Mouse (Mus musculus) small intestine, adult 2 months (tissue): ENCODE measurements around the gene Rhoc. TPM values are rescaled to one million over a fixed set of nuclear protein-coding genes. Genes with fewer than 3 reads are reported as not detected.
"Not testable (repeated sequence)": the region's sequence is repeated elsewhere in the genome, so short reads cannot be mapped to it uniquely, and the experiment has no call there.

ENCODE experiments used
- H3K27ac ChIP-seq: fragments of 200-500 bp; 2 replicates; pipeline ENCODE4 v1.5.1; 2012; ENCODE audit warnings: low read depth, low read length, control low read depth, inconsistent platforms; ENCODE audit not compliant: insufficient read depth
- H3K27me3 ChIP-seq: fragments of 200-500 bp; 2 replicates; pipeline ENCODE4 v1.6.1; 2012; ENCODE audit warnings: mild to moderate bottlenecking, moderate library complexity, low read length, inconsistent platforms; ENCODE audit not compliant: control insufficient read depth, insufficient read depth
- H3K36me3 ChIP-seq: fragments of 200-500 bp; 2 replicates; pipeline ENCODE4 v1.6.1; 2012; ENCODE audit warnings: mild to moderate bottlenecking, low read length, control low read depth, inconsistent platforms; ENCODE audit not compliant: control insufficient read depth, insufficient read depth
- H3K4me1 ChIP-seq: fragments of 200-500 bp; 2 replicates; pipeline ENCODE4 v1.6.1; 2012; ENCODE audit warnings: low read length, inconsistent platforms, mixed read lengths; ENCODE audit not compliant: control insufficient read depth, insufficient read depth, insufficient read length
- H3K4me3 ChIP-seq: fragments of 200-500 bp; 2 replicates; pipeline ENCODE4 v1.5.1; 2012; ENCODE audit warnings: low read depth, mild to moderate bottlenecking, control low read depth, inconsistent platforms, low read length, moderate library complexity
- CTCF ChIP-seq: fragments of 200-500 bp; IDR thresholded peaks from 2 replicates; pipeline ENCODE4 v1.5.1; 2012; ENCODE audit warnings: low read depth, mild to moderate bottlenecking, control low read depth, inconsistent platforms, low read length, moderate library complexity, mixed read lengths; ENCODE audit not compliant: insufficient replicate concordance, insufficient read length; ENCODE audit errors: extremely low read depth
- POLR2A ChIP-seq: fragments of 200-500 bp; IDR thresholded peaks from 2 replicates; pipeline ENCODE4 v1.6.1; 2012; ENCODE audit warnings: low read depth, mild to moderate bottlenecking, control low read depth, inconsistent platforms, low read length, moderate library complexity
- WGBS: fragments of 180-500 bp; shearing (Covaris S2); methylation state at CpG from one replicate; pipeline ENCODE4 v1.1.7; 2018; 5-methylcytosine and 5-hydroxymethylcytosine counted together
- polyA plus RNA-seq: library from polyadenylated mRNA; depleted of rRNA; stranded (reverse); fragments of >200 nt; gene quantifications from 2 replicates; pipeline ENCODE4 v1.2.3, GENCODE M21; 2012; rRNA removed

The Rhoc gene
- 143 and 197 TPM in 2 replicates for polyA plus RNA-seq

GRCm38 (mm10) chr3:104788075-104788474 is at the start of gene Rhoc:
Gene Rhoc, plus strand, starts transcription at chr3:104788375.
- H3K27ac ChIP-seq: peak within 1 kb of the TSS; percentile 92
- no peak for TF ChIP-seq CTCF
- no peak for TF ChIP-seq POLR2A

GRCm38 (mm10) chr3:104741954-104742353 is 46.2 kb upstream of the Rhoc start:
- WGBS: 57% methylated on average over 3 of the region's 3 CpGs
- Histone ChIP-seq H3K27me3 (0 out of 2 replicates have a peak, but pooled peaks cover 2% of the 10 kb centered on the region), H3K27ac (no peak overlapping the region), H3K36me3 (no peaks in the 10 kb centered on the region), H3K4me1 (no peaks in the 10 kb centered on the region; the same call in 1 of the 2 replicates), H3K4me3 (no peak overlapping the region)
- no peak for TF ChIP-seq CTCF
- no peak for TF ChIP-seq POLR2A

More at GRCm38 (mm10) chr3:104788075-104788474, at the start of gene Rhoc:
- Histone ChIP-seq H3K36me3 (peaks cover 13% of the 10 kb centered on the region), H3K4me3 (peak within 1 kb of the TSS; percentile 95), H3K4me1 (peaks cover 45% of the 10 kb centered on the region), H3K27me3 (no peaks in the 10 kb centered on the region)
- WGBS: 31% methylated on average over 3 of the region's 3 CpGs

GRCm38 (mm10) chr3:104743161-104743560 is 45.0 kb upstream of the Rhoc start:
- no peak for TF ChIP-seq POLR2A
- no peak for TF ChIP-seq CTCF
- Histone ChIP-seq H3K4me1 (no peaks in the 10 kb centered on the region; the same call in 1 of the 2 replicates), H3K27ac (no peak overlapping the region), H3K36me3 (no peaks in the 10 kb centered on the region), H3K27me3 (0 out of 2 replicates have a peak, but pooled peaks cover 2% of the 10 kb centered on the region), H3K4me3 (no peak overlapping the region)
- 52% methylated on average over 1 of the region's 1 CpGs for WGBS

GRCm38 (mm10) chr3:104743864-104744263 is 44.3 kb upstream of the Rhoc start:
- H3K4me3 ChIP-seq: no peak overlapping the region
- H3K36me3 ChIP-seq: no peaks in the 10 kb centered on the region
- 63% methylated on average over 1 of the region's 1 CpGs for WGBS
- 0 out of 2 replicates have a peak, but pooled peaks cover 2% of the 10 kb centered on the region for H3K27me3 ChIP-seq
- H3K27ac ChIP-seq: no peak overlapping the region
- TF ChIP-seq CTCF (no peak), POLR2A (no peak)
- no peaks in the 10 kb centered on the region; the same call in 1 of the 2 replicates for H3K4me1 ChIP-seq

- not testable (repeated sequence) for H3K4me1 ChIP-seq, H3K4me3 ChIP-seq, H3K27ac ChIP-seq, H3K27me3 ChIP-seq, H3K36me3 ChIP-seq
- TF ChIP-seq CTCF: peak; percentile 26; the same call in 1 of the 2 replicates
- 19% methylated on average over 23 of the region's 25 CpGs for WGBS
Observed at GRCm38 (mm10) chr3:104752845-104753244, 35.3 kb upstream of the Rhoc start.

- Histone ChIP-seq H3K27me3 (peaks cover 16% of the 10 kb centered on the region), H3K36me3 (no peaks in the 10 kb centered on the region), H3K4me1 (no peaks in the 10 kb centered on the region; the same call in 1 of the 2 replicates), H3K4me3 (peak overlapping the region; percentile 40), H3K27ac (no peak overlapping the region)
- no peak for TF ChIP-seq POLR2A
- TF ChIP-seq CTCF: peak; percentile 91
- WGBS: 1% methylated on average over 27 of the region's 27 CpGs
Observed at GRCm38 (mm10) chr3:104758406-104758805, 29.8 kb upstream of the Rhoc start.

GRCm38 (mm10) chr3:104758869-104759268 is 29.3 kb upstream of the Rhoc start:
- no peak for TF ChIP-seq POLR2A
- no peak for TF ChIP-seq CTCF
- peaks cover 16% of the 10 kb centered on the region for H3K27me3 ChIP-seq
- H3K4me1 ChIP-seq: no peaks in the 10 kb centered on the region; the same call in 1 of the 2 replicates
- H3K36me3 ChIP-seq: no peaks in the 10 kb centered on the region
- H3K27ac ChIP-seq: no peak overlapping the region
- no peak overlapping the region for H3K4me3 ChIP-seq
- 22% methylated on average over 5 of the region's 5 CpGs for WGBS

GRCm38 (mm10) chr3:104762103-104762863 is 25.9 kb upstream of the Rhoc start:
- peaks cover 16% of the 10 kb centered on the region for H3K27me3 ChIP-seq
- H3K36me3 ChIP-seq, H3K4me1 ChIP-seq, H3K4me3 ChIP-seq, H3K27ac ChIP-seq: not testable (repeated sequence)
- 19% methylated on average over 20 of the region's 20 CpGs for WGBS
